Mouse (Mus musculus): ENCODE measurements around the gene Efl1.

Efl1 gene

DNA sequence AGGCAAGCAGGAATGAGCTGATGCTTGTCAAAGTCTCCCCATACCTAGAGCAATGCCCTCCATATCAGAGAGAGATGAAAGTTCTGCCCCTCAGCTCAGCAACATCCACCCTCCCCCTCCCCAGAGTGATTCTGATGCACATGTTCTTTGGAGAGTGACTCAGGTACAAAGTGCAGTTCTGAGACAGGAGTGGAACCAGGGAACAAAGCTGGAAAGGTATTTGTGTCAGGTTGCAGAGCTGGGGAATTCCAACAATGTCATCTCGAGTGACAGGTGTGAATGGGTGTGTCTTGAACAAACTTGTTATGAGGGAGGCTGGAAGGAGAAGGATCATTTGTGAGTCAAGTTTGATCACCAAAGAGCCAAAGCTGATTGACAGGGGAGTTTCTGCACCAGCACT is 146.1 kb downstream of the Efl1 start:
- Histone ChIP-seq H3K27me3 (ENCODE audit: insufficient read depth, low read length) (no peaks in the 10 kb centered on the region), H3K36me3 (ENCODE audit: insufficient read depth, low read length) (no peaks in the 10 kb centered on the region), H3K4me1 (replicated peaks; ENCODE audit: low read depth, low read length) (peaks cover 33% of the 10 kb centered on the region), H3K9me3 (ENCODE audit: low read length) (no peaks in the 10 kb centered on the region), H3K4me3 (replicated peaks; ENCODE audit: low read length) (no peak overlapping the region)
- no peak for TF ChIP-seq CTCF (conservative IDR thresholded peaks at IDR 0.05; ENCODE audit: low read length)
- TF ChIP-seq POU5F1 (IDR thresholded peaks at IDR 0.05; ENCODE audit: borderline replicate concordance, low read length), result no peak
- TF ChIP-seq NANOG (IDR thresholded peaks at IDR 0.05; ENCODE audit: borderline replicate concordance, low read length), result no peak

GRCm38 (mm10) chr7:82802206-82802605 is 153.8 kb downstream of the Efl1 start:
- no peak for TF ChIP-seq CTCF (conservative IDR thresholded peaks at IDR 0.05; ENCODE audit: low read length)
- no peak for TF ChIP-seq POU5F1 (IDR thresholded peaks at IDR 0.05; ENCODE audit: borderline replicate concordance, low read length)
- no peak for TF ChIP-seq NANOG (IDR thresholded peaks at IDR 0.05; ENCODE audit: borderline replicate concordance, low read length)
- Histone ChIP-seq H3K27me3 (ENCODE audit: insufficient read depth, low read length) (peaks cover 3% of the 10 kb centered on the region; the same call in 1 of the 2 replicates), H3K9me3 (ENCODE audit: low read length) (no peaks in the 10 kb centered on the region)

GRCm38 (mm10) chr7:82808257-82808656 is 159.8 kb downstream of the Efl1 start:
- Histone ChIP-seq H3K9me3 (ENCODE audit: low read length) (no peaks in the 10 kb centered on the region), H3K36me3 (ENCODE audit: insufficient read depth, low read length) (no peaks in the 10 kb centered on the region), H3K4me3 (replicated peaks; ENCODE audit: low read length) (no peak overlapping the region), H3K4me1 (replicated peaks; ENCODE audit: low read depth, low read length) (peaks cover 51% of the 10 kb centered on the region), H3K27me3 (ENCODE audit: insufficient read depth, low read length) (peaks cover 7% of the 10 kb centered on the region)
- TF ChIP-seq NANOG (IDR thresholded peaks at IDR 0.05; ENCODE audit: borderline replicate concordance, low read length) (no peak), CTCF (conservative IDR thresholded peaks at IDR 0.05; ENCODE audit: low read length) (no peak)

More at GRCm38 (mm10) chr7:82802206-82802605, 153.8 kb downstream of the Efl1 start:
- Histone ChIP-seq H3K4me3 (replicated peaks; ENCODE audit: low read length) (no peak overlapping the region), H3K36me3 (ENCODE audit: insufficient read depth, low read length) (no peaks in the 10 kb centered on the region), H3K4me1 (replicated peaks; ENCODE audit: low read depth, low read length) (peaks cover 10% of the 10 kb centered on the region)

GRCm38 (mm10) chr7:82809126-82809525 is 160.7 kb downstream of the Efl1 start:
- TF ChIP-seq POU5F1 (IDR thresholded peaks at IDR 0.05; ENCODE audit: borderline replicate concordance, low read length) (no peak), NANOG (IDR thresholded peaks at IDR 0.05; ENCODE audit: borderline replicate concordance, low read length) (no peak), CTCF (conservative IDR thresholded peaks at IDR 0.05; ENCODE audit: low read length) (no peak)
- H3K36me3 ChIP-seq (ENCODE audit: insufficient read depth, low read length), result no peaks in the 10 kb centered on the region
- H3K27me3 ChIP-seq (ENCODE audit: insufficient read depth, low read length), result peaks cover 6% of the 10 kb centered on the region; the same call in 1 of the 2 replicates
- no peak overlapping the region for H3K4me3 ChIP-seq (replicated peaks; ENCODE audit: low read length)
- no peaks in the 10 kb centered on the region for H3K9me3 ChIP-seq (ENCODE audit: low read length)
- H3K4me1 ChIP-seq (replicated peaks; ENCODE audit: low read depth, low read length), result peaks cover 53% of the 10 kb centered on the region

DNA sequence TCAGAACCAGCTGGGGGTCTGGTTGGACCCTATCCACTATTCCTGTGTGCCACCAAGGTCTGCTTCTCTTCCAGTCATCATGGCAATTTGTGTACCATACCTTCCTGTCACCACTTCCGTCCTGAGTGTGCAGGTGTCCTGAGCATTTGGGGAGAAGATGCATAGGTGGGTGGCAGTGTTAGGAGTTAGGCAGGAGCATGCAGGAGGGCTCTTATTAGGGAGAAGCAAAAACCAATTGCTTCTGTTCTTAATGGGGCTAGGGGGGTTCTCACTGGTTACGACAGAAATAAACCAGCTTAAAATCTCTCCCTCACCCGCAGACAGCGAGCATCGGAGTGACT is 162.4 kb downstream of the Efl1 start:
- no peaks in the 10 kb centered on the region for H3K9me3 ChIP-seq (ENCODE audit: low read length)
- H3K36me3 ChIP-seq (ENCODE audit: insufficient read depth, low read length), result no peaks in the 10 kb centered on the region
- peaks cover 54% of the 10 kb centered on the region for H3K4me1 ChIP-seq (replicated peaks; ENCODE audit: low read depth, low read length)
- TF ChIP-seq NANOG (IDR thresholded peaks at IDR 0.05; ENCODE audit: borderline replicate concordance, low read length), result no peak
- peaks cover 6% of the 10 kb centered on the region; the same call in 1 of the 2 replicates for H3K27me3 ChIP-seq (ENCODE audit: insufficient read depth, low read length)
- H3K4me3 ChIP-seq (replicated peaks; ENCODE audit: low read length), result peak overlapping the region; percentile 45; the same call in 1 of the 2 replicates

- Histone ChIP-seq H3K36me3 (ENCODE audit: insufficient read depth, low read length) (no peaks in the 10 kb centered on the region), H3K4me3 (replicated peaks; ENCODE audit: low read length) (peak overlapping the region; percentile 45; the same call in 1 of the 2 replicates), H3K27me3 (ENCODE audit: insufficient read depth, low read length) (peaks cover 6% of the 10 kb centered on the region; the same call in 1 of the 2 replicates), H3K4me1 (replicated peaks; ENCODE audit: low read depth, low read length) (peaks cover 58% of the 10 kb centered on the region), H3K9me3 (ENCODE audit: low read length) (no peaks in the 10 kb centered on the region)
- TF ChIP-seq NANOG (IDR thresholded peaks at IDR 0.05; ENCODE audit: borderline replicate concordance, low read length), result no peak
- no peak for TF ChIP-seq CTCF (conservative IDR thresholded peaks at IDR 0.05; ENCODE audit: low read length)
- no peak for TF ChIP-seq POU5F1 (IDR thresholded peaks at IDR 0.05; ENCODE audit: borderline replicate concordance, low read length)
These were observed 162.9 kb downstream of the Efl1 start for GRCm38 (mm10) chr7:82811140-82811851.

- Histone ChIP-seq H3K9me3 (ENCODE audit: low read length) (no peaks in the 10 kb centered on the region), H3K4me3 (replicated peaks; ENCODE audit: low read length) (peak overlapping the region; percentile 26; the same call in 1 of the 2 replicates), H3K27me3 (ENCODE audit: insufficient read depth, low read length) (peaks cover 6% of the 10 kb centered on the region; the same call in 1 of the 2 replicates), H3K4me1 (replicated peaks; ENCODE audit: low read depth, low read length) (peaks cover 58% of the 10 kb centered on the region), H3K36me3 (ENCODE audit: insufficient read depth, low read length) (no peaks in the 10 kb centered on the region)
- TF ChIP-seq POU5F1 (IDR thresholded peaks at IDR 0.05; ENCODE audit: borderline replicate concordance, low read length) (no peak), CTCF (conservative IDR thresholded peaks at IDR 0.05; ENCODE audit: low read length) (no peak), NANOG (IDR thresholded peaks at IDR 0.05; ENCODE audit: borderline replicate concordance, low read length) (no peak)
These were observed 164.1 kb downstream of the Efl1 start for GRCm38 (mm10) chr7:82812186-82813155.

GRCm38 (mm10) chr7:82819541-82819940 is 171.1 kb downstream of the Efl1 start:
- Histone ChIP-seq H3K4me1 (replicated peaks; ENCODE audit: low read depth, low read length) (peaks cover 12% of the 10 kb centered on the region), H3K27me3 (ENCODE audit: insufficient read depth, low read length) (peaks cover 7% of the 10 kb centered on the region; the same call in 1 of the 2 replicates), H3K9me3 (ENCODE audit: low read length) (no peaks in the 10 kb centered on the region), H3K4me3 (replicated peaks; ENCODE audit: low read length) (no peak overlapping the region), H3K36me3 (ENCODE audit: insufficient read depth, low read length) (no peaks in the 10 kb centered on the region)
- TF ChIP-seq CTCF (conservative IDR thresholded peaks at IDR 0.05; ENCODE audit: low read length) (no peak), POU5F1 (IDR thresholded peaks at IDR 0.05; ENCODE audit: borderline replicate concordance, low read length) (no peak), NANOG (IDR thresholded peaks at IDR 0.05; ENCODE audit: borderline replicate concordance, low read length) (no peak)
